ENCODE assay signal across 12 mouse cellular contexts in the genomic region with DNA sequence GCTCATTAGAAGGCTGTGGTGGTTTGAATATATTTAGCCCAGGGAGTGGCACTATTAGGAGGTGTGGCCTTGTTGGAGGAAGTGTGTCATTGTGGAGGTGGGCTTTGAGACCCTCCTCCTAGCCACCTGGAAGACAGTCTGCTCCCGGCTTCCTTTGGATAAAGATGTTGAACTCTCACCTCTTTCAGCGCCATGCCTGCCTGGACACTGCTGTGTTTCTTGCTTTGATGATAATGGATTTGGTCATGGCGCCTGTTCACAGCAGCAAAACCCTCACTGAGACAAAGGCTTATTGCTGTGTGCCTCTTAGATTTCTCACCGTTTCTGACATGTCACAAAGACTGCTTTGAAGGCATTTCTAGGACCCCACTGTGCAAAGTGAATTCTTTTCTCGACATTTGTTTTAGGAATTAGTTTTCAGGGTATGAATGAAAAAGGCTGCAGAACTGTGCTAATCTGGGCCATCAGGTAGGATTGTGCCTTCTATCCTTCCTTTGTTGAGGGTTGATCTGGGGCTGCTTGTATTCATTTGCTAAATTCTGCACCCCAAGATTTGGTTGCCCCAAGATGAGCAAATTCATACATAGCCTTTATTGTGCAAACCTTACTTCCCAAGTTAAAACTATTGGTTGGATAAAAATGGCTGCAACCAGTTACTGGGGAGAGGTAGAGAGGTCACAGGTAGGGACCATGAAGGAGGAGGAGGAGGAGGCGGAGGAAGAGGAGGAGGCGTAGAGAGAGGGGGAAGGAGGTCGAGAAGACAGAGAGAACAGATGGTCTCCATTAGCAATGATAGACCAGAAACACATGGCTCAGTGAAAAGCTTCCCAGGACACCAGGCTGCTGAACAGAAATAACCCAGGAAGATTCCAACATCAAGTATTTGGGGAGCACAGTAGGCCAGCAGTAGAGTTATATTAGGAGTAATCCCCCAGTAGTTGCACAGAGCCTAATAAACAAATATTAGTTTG.
"Had no signal": no experiment of that assay in that cellular context is flagged by ENCODE, and none has a peak within 500 bp of the region (broad histone marks: within the 10 kb centered on the region; RNA-seq: fewer than 3 reads in every experiment).

No protein-coding gene starts in this region.

- H3K4me1 ChIP-seq: limb, embryonic 15.5 days; liver, embryonic 13.5 days; lung, embryonic 15.5 days; neural tube, embryonic 15.5 days had no signal

- H3K4me2 ChIP-seq: limb, embryonic 15.5 days; liver, embryonic 13.5 days; lung, embryonic 15.5 days; neural tube, embryonic 15.5 days had no signal

- DNase-seq: kidney, adult 18-20 months; kidney, postnatal 10 days; liver, embryonic 13.5 days; liver, postnatal 0 days; lung, postnatal 14 days; thymus, postnatal 4 days had no signal

- H3K9ac ChIP-seq: limb, embryonic 15.5 days; liver, embryonic 13.5 days; liver, postnatal 0 days; lung, embryonic 15.5 days; neural tube, embryonic 15.5 days had no signal

- ATAC-seq: liver, postnatal 0 days had no signal

- H3K4me3 ChIP-seq: limb, embryonic 15.5 days; liver, embryonic 13.5 days; lung, embryonic 15.5 days; myocyte; neural tube, embryonic 15.5 days had no signal

- H3K36me3 ChIP-seq: limb, embryonic 15.5 days; liver, embryonic 13.5 days; lung, embryonic 15.5 days; neural tube, embryonic 15.5 days had no signal

- H3K9me3 ChIP-seq: limb, embryonic 15.5 days; liver, embryonic 13.5 days; lung, embryonic 15.5 days; neural tube, embryonic 15.5 days had no signal

- H3K27me3 ChIP-seq: limb, embryonic 15.5 days; liver, embryonic 13.5 days; lung, embryonic 15.5 days; neural tube, embryonic 15.5 days had no signal

- H3K27ac ChIP-seq: limb, embryonic 15.5 days; liver, embryonic 13.5 days; lung, embryonic 15.5 days; macrophage; neural tube, embryonic 15.5 days; stomach, postnatal 0 days had no signal
